Mouse (Mus musculus) adrenal gland, postnatal 10 days (tissue): ENCODE data around the gene C1ql1. TPM values are rescaled to one million over a fixed set of nuclear protein-coding genes. Genes with fewer than 3 reads are reported as not detected.

Experiments
- DNase-seq: peaks from one replicate; pipeline ENCODE4 v3.0.0; 2021; ENCODE audit warnings: mixed read lengths
- total RNA-seq, 2 experiments: library from RNA; stranded (reverse); gene quantifications; 2 replicates each; pipeline ENCODE4 v1.2.3; 2021

C1ql1 gene
- total RNA-seq, 2 experiments from 2014 or later: 31.9 to 34.6 TPM

DNA sequence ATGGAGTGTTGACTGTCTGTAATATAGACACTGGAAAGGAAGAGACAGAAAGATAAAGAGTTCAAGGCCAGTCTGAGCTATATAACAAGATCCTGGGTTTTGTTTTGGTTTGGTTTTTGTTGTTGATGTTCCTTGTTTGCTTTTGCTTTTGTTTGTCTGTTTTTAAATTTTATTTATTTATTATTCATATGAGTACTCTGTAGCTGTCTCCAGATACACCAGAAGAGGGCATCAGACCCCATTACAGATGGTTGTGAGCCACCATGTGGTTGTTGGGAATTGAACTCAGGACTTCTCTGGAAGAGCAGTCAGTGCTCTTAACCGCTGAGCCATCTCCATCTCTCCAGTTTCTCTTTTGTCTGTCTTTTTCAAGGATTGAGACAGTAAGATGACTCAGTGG lies 12.4 kb upstream of the C1ql1 start:
- no peak for DNase-seq

DNA sequence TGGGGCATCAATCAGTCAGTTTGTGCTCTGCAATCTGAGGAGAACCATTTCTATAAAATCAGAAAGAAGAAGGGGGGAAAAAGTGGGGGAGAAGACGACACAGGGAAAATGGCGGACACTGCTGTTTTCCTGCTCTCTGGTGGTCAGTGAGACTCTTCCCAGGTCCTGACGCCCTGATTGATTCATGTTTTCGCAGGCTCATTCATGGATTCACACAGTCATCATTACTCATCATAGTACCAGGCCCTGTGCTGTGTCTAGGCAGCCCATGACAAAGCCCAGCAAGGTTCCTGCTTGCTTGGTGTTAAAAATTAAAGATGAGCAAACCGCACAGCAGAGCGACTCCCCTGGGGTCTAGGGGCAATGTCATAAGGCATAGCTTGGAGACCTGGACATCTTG lies 11.9 kb upstream of the C1ql1 start:
- DNase-seq: no peak

DNA sequence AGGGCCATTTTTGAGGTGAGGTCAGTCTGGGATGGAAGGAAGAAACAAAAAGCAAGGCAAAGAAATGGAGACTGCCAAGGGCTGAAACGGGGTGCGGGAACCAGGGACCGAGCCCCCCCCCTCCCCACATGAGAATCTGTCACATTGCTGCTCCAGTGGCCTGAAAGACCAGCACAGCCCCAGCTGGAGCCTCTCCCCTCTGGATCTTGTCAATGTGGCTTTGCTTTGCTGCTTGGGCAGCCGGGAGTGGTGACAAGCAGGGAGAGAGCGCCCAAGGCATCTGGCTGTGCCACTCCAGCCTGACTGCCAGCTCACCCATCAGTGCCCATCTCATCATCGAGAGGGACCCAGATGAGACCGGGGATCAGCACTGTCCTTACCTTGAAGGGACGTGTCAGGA lies 11.2 kb upstream of the C1ql1 start:
- no peak for DNase-seq

GRCm38 (mm10) chr11:102956962-102957614 lies 10.6 kb upstream of the C1ql1 start:
- no peak for DNase-seq

DNA sequence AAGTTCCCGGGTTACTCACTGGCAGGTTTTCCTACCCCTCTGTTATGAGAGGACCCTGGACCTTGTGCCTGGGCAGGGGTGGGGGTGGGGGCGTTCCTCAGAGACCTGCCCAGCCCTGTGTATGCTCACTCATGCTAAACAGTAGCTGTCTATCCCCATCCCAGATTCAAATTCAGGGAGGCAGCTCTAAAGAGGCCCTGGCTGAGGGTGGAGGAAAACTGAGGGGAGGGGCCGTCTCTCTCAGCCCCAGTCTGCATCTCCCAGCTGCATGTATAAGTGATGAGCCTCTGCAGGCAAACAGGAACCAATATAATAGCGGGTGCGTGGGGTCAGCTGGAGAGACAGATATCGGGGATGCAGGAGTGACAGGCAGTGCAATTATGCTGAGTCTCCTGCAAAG lies 6.4 kb upstream of the C1ql1 start:
- no peak for DNase-seq

DNA sequence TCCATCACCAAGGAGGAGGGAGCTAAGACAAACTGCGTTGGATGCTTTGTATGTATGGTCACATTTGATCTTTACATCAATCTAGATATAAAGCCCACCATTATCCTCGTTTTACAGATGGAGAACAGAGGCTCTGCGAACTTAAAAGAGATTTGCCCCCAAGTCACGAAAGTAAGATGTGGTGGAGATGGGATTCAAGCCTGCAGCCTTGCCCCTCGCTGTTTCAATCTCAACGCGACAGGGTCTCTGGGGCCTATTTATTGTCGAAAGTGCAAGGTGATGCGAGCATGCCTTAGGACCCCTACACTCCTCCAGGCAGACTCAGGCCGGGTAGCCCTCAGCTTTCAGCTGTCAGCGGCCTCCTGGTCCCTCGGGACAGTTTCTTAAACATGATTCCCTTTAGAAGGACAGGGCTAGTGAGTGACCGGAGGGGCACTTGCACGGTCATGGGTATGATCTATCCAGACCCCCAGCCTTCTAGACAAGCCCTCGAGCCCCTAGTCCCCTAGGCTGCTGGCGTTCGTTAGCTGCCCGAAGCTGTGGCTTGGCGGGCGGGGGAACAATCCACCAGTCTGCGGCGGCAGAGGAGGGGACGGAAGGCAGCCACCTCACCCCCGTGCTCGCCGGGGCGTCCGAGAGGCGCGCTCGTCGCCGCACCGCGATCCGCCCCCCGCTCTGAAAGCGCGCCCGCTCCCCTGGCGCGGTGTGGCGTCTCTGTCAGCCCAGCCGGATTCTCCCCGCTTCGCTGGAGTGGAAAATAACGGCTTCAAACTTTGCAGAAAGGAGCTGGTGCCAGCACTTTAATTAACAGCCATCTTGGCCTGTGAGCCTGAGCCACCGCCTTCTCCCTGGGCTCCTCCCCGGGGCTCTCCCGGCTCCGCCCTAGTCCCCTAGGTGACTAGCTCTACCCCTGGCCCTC lies 1.8 kb upstream of the C1ql1 start:
- peak; percentile 74 for DNase-seq

DNA sequence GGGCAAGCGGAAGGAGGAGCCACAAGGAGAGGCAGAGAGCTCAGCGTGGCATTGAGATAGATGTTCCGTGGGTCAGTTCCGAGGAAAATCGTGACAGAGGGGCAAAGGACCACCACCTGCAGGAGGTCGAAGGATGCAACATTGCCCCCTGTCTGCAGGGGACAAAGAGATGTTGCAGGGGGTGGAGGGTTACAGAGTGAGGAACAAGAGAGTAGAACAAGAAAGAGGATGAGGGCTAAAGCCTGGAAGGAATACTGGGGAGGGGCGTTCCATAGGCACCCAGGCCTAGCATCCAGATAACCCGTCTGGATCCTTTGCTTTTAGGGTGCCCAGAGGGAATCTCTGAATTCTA lies 480 bp upstream of the C1ql1 start:
- DNase-seq: no peak

DNA sequence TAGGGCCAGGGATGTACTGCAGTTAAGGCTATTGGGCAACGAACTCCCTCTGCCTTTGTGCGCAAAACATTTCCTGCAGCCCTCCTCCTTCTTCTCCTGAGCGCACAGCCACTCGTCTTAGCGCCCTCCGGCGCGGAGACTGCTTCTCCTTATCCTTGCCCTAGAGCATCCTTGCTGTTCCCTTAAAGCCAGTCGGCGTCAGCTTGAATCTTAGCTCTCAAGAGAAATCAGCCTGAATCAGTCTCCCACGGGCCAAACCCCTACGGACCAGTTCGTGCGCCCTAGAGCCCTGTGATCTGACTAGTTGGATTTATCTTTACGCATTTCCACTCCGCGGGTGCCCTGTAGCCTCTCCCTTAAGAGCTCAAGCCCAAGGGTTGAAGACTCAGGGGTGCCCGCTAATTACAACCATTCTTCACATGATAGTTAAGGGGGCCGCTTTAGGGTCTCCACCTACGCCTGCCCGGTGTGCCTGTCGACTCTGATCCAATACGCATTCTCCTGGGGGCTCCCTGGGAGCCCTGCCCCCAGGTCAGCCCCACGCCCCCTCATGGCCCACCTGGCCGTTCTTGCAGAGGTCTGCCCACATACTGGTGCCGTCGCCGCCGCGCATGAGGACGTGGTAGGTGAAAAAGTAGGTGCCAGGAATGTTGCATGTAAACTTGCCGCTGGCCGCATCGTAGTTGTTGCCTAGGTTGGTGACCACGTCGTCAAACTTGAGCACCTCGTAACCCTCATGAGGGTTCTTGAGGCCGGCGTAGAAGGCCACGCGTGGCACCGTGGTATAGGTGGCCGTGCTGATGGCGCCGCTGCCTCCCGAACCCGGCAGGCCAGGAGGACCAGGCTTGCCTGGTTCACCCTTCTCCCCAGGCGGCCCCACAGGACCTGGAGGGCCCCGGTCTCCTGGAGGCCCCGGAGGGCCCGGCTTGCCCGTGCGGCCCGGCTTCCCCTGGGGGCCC lies 903 bp downstream of the C1ql1 start:
- no peak for DNase-seq

DNA sequence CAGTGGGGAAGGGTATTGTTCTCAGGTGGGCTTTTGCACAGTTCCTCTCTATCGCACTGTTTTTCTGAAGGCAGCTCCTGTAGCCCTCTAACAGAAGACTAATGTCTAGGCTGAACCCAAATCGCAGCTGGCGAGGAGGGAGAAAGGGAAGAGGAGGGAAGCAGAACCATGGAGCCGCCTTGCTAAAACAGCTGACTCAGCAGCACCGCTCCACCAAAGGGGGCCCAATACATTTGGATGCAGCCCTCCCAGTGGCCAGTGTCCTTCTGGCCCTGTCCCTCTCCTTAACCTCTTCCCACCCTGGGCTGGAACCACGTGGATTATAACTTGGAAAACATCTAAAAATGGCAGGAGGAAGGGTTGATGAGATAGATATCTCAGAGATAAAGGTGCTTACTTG lies 5.3 kb downstream of the C1ql1 start:
- no peak for DNase-seq

GRCm38 (mm10) chr11:102939024-102939675 lies 7.3 kb downstream of the C1ql1 start:
- DNase-seq: no peak

DNA sequence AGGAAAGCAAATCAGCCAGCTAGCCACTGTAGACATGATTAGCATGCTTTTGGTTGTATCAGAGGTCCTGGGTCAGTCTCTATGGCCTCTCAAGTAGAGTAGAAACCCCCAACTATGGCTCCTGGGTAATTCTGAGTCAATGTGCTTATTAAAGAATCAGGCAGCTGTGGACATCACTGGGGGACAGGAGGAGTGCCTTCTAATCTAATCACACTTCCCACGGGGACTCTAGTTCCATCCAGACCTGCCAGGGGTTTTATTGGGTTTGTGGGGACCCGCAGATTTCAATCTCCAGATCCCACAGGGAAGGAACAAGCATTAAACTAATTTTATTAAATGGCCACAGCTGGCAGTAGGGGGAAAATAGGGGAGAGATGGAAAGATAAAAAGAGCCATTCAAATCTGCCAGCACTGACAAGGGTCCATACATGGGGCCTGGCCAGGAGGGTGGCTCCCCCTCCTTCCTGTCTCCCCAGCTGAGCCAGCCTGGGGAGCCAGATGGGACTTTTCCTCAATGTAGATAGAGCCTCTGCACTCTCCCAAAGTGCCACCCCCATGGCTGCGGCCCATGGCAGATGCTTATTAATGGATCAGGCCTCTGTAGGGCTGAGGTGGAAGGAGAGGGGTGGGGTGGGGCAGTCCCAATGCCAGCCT lies 8.8 kb downstream of the C1ql1 start:
- no peak for DNase-seq

GRCm38 (mm10) chr11:102936272-102936671 lies 10.2 kb downstream of the C1ql1 start:
- no peak for DNase-seq

DNA sequence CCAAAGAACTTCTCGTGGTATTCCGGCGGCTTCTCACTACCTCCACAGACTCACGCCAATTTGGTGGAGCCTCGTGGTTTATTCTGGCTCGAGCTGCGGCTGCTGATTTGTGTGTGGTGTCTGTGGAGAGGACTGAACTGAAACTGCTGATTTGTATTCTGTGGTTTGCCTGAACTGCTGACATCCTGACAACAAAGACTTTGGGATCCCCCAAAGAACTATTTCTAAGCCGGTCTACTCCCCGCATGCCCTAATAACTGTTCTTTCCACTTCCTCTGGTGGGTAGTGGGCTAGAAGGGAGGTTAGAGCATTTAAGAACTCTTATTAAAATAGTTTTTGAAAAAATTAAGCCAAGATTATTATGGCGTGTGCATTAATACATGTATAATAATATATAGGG lies 15.8 kb downstream of the C1ql1 start:
- no peak for DNase-seq

GRCm38 (mm10) chr11:102925351-102925717 lies 21.2 kb downstream of the C1ql1 start:
- no peak for DNase-seq

- peak; percentile 95 for DNase-seq
Measured at GRCm38 (mm10) chr11:102924557-102925350, 21.7 kb downstream of the C1ql1 start, which contains the start of gene Kif18b. Gene Kif18b (minus strand): TSS chr11:102925124.

GRCm38 (mm10) chr11:102921491-102921890 lies 25.0 kb downstream of the C1ql1 start:
- no peak for DNase-seq

- DNase-seq: no peak
Measured at GRCm38 (mm10) chr11:102918077-102918476, 28.4 kb downstream of the C1ql1 start.

DNA sequence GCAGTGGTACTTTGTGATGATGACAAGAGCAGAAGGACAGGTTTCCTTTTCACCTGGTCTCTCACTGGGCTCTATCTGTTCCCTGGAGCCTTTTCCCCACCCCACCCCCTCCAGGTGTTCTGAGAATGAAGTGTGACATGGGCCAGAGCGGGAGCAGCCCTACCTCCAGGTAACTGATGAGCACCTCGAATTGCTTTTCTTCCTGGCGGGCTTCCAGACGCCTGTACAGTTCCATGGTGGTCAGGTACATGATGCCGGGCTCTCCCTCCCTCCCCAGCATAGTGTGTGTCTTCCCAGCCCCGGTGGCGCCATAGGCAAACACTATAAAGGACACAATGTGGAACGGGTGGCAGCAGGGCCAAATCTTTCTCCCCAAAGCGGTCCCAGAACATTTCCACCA lies 31.1 kb downstream of the C1ql1 start:
- DNase-seq: no peak

DNA sequence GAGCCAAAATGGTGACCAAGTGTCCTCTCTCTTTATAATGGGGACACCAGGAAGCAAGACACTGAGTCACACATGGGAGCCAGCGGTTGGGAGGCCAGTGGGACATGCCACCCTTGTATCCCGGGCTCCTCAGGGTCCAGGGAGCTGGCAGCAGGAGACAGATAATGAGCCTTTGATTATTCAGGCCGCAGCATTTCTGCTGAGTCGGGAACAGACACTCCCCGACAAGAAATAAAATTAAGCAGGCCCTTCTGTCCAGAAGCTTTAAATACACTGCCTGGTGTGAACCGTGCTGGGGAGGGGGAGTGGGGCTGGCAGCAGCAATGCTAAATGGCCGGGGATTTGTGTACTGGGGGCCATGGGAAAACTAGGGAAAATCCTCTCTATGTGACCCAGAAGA lies 35.1 kb downstream of the C1ql1 start:
- no peak for DNase-seq

- DNase-seq: no peak
Measured at GRCm38 (mm10) chr11:102903654-102904053, 42.8 kb downstream of the C1ql1 start.

DNA sequence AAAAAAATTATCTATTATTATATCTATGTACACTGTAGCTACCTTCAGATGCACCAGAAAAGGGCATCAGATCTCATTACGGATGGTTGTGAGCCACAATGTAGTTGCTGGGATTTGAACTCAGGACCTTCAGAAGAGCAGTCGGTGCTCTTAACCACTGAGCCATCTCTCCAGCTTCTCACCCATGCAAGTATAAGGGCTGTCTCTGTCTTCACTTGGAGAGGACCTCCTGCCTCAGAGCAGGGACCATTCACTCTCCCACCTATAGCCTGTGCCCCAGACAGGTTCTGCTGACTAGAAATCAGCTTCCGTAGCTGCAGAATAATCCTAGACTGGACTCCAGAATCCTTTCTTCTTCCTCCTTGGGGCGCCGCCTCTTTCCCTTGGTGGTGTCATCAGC lies 44.4 kb downstream of the C1ql1 start:
- no peak for DNase-seq
